Mouse (Mus musculus) MEL (cell line): ENCODE data around the gene Ttc39d. TPM values are rescaled to one million over a fixed set of nuclear protein-coding genes. Genes with fewer than 3 reads are reported as not detected.

Experiments
- DNase-seq: peaks from one replicate; pipeline ENCODE4 v3.0.0; 2011; ENCODE audit warnings: low read depth, low spot score
- H3K27ac ChIP-seq: 2 replicates; pipeline ENCODE4 v1.5.1; 2012; ENCODE audit warnings: low read depth, mild to moderate bottlenecking, control low read depth, low read length, moderate library complexity; ENCODE audit not compliant: control insufficient read depth
- H3K27me3 ChIP-seq, 2 experiments: fragments of 150-350 bp in 1 of 2; sonication (generic) in 1 of 2; 2 replicates each; pipeline ENCODE4 v1.6.1; 2012; ENCODE audit warnings: low read length in 2 of 2, mild to moderate bottlenecking in 2 of 2, improper control_type of control experiment in 1 of 2, moderate library complexity in 1 of 2; ENCODE audit not compliant: insufficient read depth in 2 of 2, control insufficient read depth in 1 of 2
- H3K36me3 ChIP-seq, 2 experiments: 2 replicates each; pipeline ENCODE4 v1.6.1; 2012 to 2014; ENCODE audit warnings: low read length in 2 of 2, improper control_type of control experiment in 1 of 2, inconsistent platforms in 1 of 2, mild to moderate bottlenecking in 1 of 2; ENCODE audit not compliant: insufficient read depth in 2 of 2, control insufficient read depth in 1 of 2
- H3K4me1 ChIP-seq, 2 experiments: fragments of 150-350 bp in 1 of 2; sonication (generic) in 1 of 2; 2 replicates each; pipeline ENCODE4 v1.6.1; 2012; ENCODE audit warnings: low read length in 2 of 2, improper control_type of control experiment in 1 of 2, mild to moderate bottlenecking in 1 of 2; ENCODE audit not compliant: insufficient read depth in 2 of 2, control insufficient read depth in 1 of 2
- H3K4me3 ChIP-seq, 2 experiments: fragments of 150-350 bp in 1 of 2; sonication (generic) in 1 of 2; 2 replicates each; pipeline ENCODE4 v1.5.1; 2012; ENCODE audit warnings: low read depth in 2 of 2, low read length in 2 of 2, mild to moderate bottlenecking in 2 of 2, moderate library complexity in 2 of 2, control low read depth in 1 of 2, improper control_type of control experiment in 1 of 2; ENCODE audit not compliant: control insufficient read depth in 1 of 2, insufficient read depth in 1 of 2
- H3K79me2 ChIP-seq: 2 replicates; pipeline ENCODE4 v1.6.1; 2012; ENCODE audit warnings: mild to moderate bottlenecking, low read length, moderate library complexity; ENCODE audit not compliant: control insufficient read depth, poor library complexity, insufficient read depth
- H3K9ac ChIP-seq: 2 replicates; pipeline ENCODE4 v1.6.1; 2012; ENCODE audit warnings: low read depth, mild to moderate bottlenecking, control low read depth, low read length, moderate library complexity; ENCODE audit not compliant: control insufficient read depth, poor library complexity, severe bottlenecking
- H3K9me3 ChIP-seq: fragments of 150-350 bp; sonication (generic); replicated peaks from 2 replicates; pipeline ENCODE4 v1.6.1; 2012; ENCODE audit warnings: mild to moderate bottlenecking, low read length, improper control_type of control experiment, moderate library complexity; ENCODE audit not compliant: insufficient read depth
- BHLHE40 ChIP-seq: IDR thresholded peaks from 2 replicates; pipeline ENCODE4 v1.6.1; 2012; ENCODE audit warnings: low read depth, mild to moderate bottlenecking, inconsistent platforms, low read length, improper control_type of control experiment, borderline replicate concordance
- CHD1 ChIP-seq: IDR thresholded peaks from 2 replicates; pipeline ENCODE4 v1.6.1; 2012; ENCODE audit warnings: low read depth, mild to moderate bottlenecking, inconsistent platforms, low read length, improper control_type of control experiment
- CHD2 ChIP-seq: IDR thresholded peaks from 2 replicates; pipeline ENCODE4 v1.6.1; 2011; ENCODE audit warnings: low read length, improper control_type of control experiment
- CTCF ChIP-seq, 3 experiments: IDR thresholded peaks in 2 of 3; conservative IDR thresholded peaks in 1 of 3; 2 replicates each; pipeline ENCODE4 v1.5.1; 2011 to 2012; ENCODE audit warnings: low read length in 3 of 3, low read depth in 2 of 3, mild to moderate bottlenecking in 2 of 3, improper control_type of control experiment in 1 of 3, inconsistent platforms in 1 of 3, mixed read lengths in 1 of 3, moderate library complexity in 1 of 3; ENCODE audit not compliant: control insufficient read depth in 1 of 3, insufficient read depth in 1 of 3, poor library complexity in 1 of 3, severe bottlenecking in 1 of 3
- E2F4 ChIP-seq: IDR thresholded peaks from 2 replicates; pipeline ENCODE4 v1.6.1; 2011; ENCODE audit warnings: low read depth, low read length, improper control_type of control experiment, borderline replicate concordance
- ELF1 ChIP-seq: IDR thresholded peaks from 2 replicates; pipeline ENCODE4 v1.6.1; 2014; ENCODE audit warnings: low read depth, mild to moderate bottlenecking, inconsistent platforms, low read length, improper control_type of control experiment, moderate library complexity
- EP300 ChIP-seq, 2 experiments: IDR thresholded peaks; 2 replicates each; pipeline ENCODE4 v1.6.1; 2011; ENCODE audit warnings: improper control_type of control experiment in 2 of 2, low read length in 2 of 2, low read depth in 1 of 2, mild to moderate bottlenecking in 1 of 2
- ETS1 ChIP-seq: IDR thresholded peaks from 2 replicates; pipeline ENCODE4 v1.6.1; 2012; ENCODE audit warnings: low read depth, mild to moderate bottlenecking, inconsistent platforms, low read length, improper control_type of control experiment, moderate library complexity
- GABPA ChIP-seq: IDR thresholded peaks from 2 replicates; pipeline ENCODE4 v1.6.1; 2012; ENCODE audit warnings: low read depth, mild to moderate bottlenecking, inconsistent platforms, low read length, improper control_type of control experiment, moderate library complexity
- GATA1 ChIP-seq: IDR thresholded peaks from 2 replicates; pipeline ENCODE4 v1.6.1; 2011; ENCODE audit warnings: low read depth, low read length, improper control_type of control experiment
- HCFC1 ChIP-seq: IDR thresholded peaks from 2 replicates; pipeline ENCODE4 v1.6.1; 2012; ENCODE audit warnings: low read depth, mild to moderate bottlenecking, inconsistent platforms, low read length, improper control_type of control experiment, moderate library complexity
- KAT2A ChIP-seq: conservative IDR thresholded peaks from 2 replicates; pipeline ENCODE4 v1.6.1; 2012; ENCODE audit warnings: low read depth, low read length, improper control_type of control experiment, inconsistent platforms
- MAFK ChIP-seq: IDR thresholded peaks from 2 replicates; pipeline ENCODE4 v1.6.1; 2011; ENCODE audit warnings: low read depth, mild to moderate bottlenecking, low read length, improper control_type of control experiment, borderline replicate concordance
- MAX ChIP-seq: IDR thresholded peaks from 2 replicates; pipeline ENCODE4 v1.6.1; 2011; ENCODE audit warnings: low read length, improper control_type of control experiment
- MEF2A ChIP-seq: IDR thresholded peaks from 2 replicates; pipeline ENCODE4 v1.6.1; 2014; ENCODE audit warnings: low read depth, mild to moderate bottlenecking, inconsistent platforms, low read length, improper control_type of control experiment; ENCODE audit not compliant: poor library complexity, insufficient replicate concordance, severe bottlenecking; ENCODE audit errors: extremely low read depth
- MXI1 ChIP-seq: IDR thresholded peaks from 2 replicates; pipeline ENCODE4 v1.6.1; 2011; ENCODE audit warnings: mild to moderate bottlenecking, low read depth, low read length, improper control_type of control experiment
- MYB ChIP-seq: IDR thresholded peaks from 2 replicates; pipeline ENCODE4 v1.6.1; 2011; ENCODE audit warnings: mild to moderate bottlenecking, low read depth, low read length, improper control_type of control experiment
- MYC ChIP-seq: IDR thresholded peaks from 2 replicates; pipeline ENCODE4 v1.6.1; 2011; ENCODE audit warnings: low read depth, mild to moderate bottlenecking, low read length, improper control_type of control experiment, moderate library complexity
- NELFE ChIP-seq: IDR thresholded peaks from 2 replicates; pipeline ENCODE4 v1.6.1; 2011; ENCODE audit warnings: low read depth, low read length, improper control_type of control experiment
- NRF1 ChIP-seq: IDR thresholded peaks from 2 replicates; pipeline ENCODE4 v1.6.1; 2014; ENCODE audit warnings: low read depth, mild to moderate bottlenecking, inconsistent platforms, low read length, improper control_type of control experiment, moderate library complexity; ENCODE audit not compliant: poor library complexity, insufficient read depth, severe bottlenecking
- POLR2A ChIP-seq, 2 experiments: IDR thresholded peaks; 2 replicates each; pipeline ENCODE4 v1.6.1; 2011 to 2012; ENCODE audit warnings: low read length in 2 of 2, mild to moderate bottlenecking in 2 of 2, control low read depth in 1 of 2, improper control_type of control experiment in 1 of 2, low read depth in 1 of 2, moderate library complexity in 1 of 2; ENCODE audit not compliant: control insufficient read depth in 1 of 2, insufficient read depth in 1 of 2, poor library complexity in 1 of 2
- POLR2AphosphoS2 ChIP-seq: IDR thresholded peaks from 2 replicates; pipeline ENCODE4 v1.6.1; 2011; ENCODE audit warnings: low read length, improper control_type of control experiment
- RAD21 ChIP-seq: IDR thresholded peaks from 2 replicates; pipeline ENCODE4 v1.6.1; 2011; ENCODE audit warnings: mild to moderate bottlenecking, low read depth, low read length, improper control_type of control experiment
- RCOR1 ChIP-seq: IDR thresholded peaks from 2 replicates; pipeline ENCODE4 v1.6.1; 2012; ENCODE audit warnings: low read depth, mild to moderate bottlenecking, inconsistent platforms, low read length, improper control_type of control experiment
- SMC3 ChIP-seq: IDR thresholded peaks from 2 replicates; pipeline ENCODE4 v1.6.1; 2011; ENCODE audit warnings: low read depth, low read length, improper control_type of control experiment
- TAL1 ChIP-seq: IDR thresholded peaks from 2 replicates; pipeline ENCODE4 v1.6.1; 2012; ENCODE audit warnings: mild to moderate bottlenecking, inconsistent platforms, low read length, moderate library complexity, mixed read lengths
- TBP ChIP-seq: IDR thresholded peaks from 2 replicates; pipeline ENCODE4 v1.8.0; 2011; ENCODE audit warnings: low read depth, low read length, improper control_type of control experiment
- UBTF ChIP-seq: IDR thresholded peaks from 2 replicates; pipeline ENCODE4 v1.6.1; 2012; ENCODE audit warnings: low read depth, mild to moderate bottlenecking, inconsistent platforms, low read length, improper control_type of control experiment, moderate library complexity, borderline replicate concordance; ENCODE audit not compliant: insufficient read depth
- USF1 ChIP-seq: IDR thresholded peaks from 2 replicates; pipeline ENCODE4 v1.6.1; 2014; ENCODE audit warnings: low read depth, mild to moderate bottlenecking, inconsistent platforms, low read length, improper control_type of control experiment, moderate library complexity
- USF2 ChIP-seq, 2 experiments: IDR thresholded peaks; 2 replicates each; pipeline ENCODE4 v1.6.1; 2011 to 2012; ENCODE audit warnings: improper control_type of control experiment in 2 of 2, low read length in 2 of 2, borderline replicate concordance in 1 of 2, inconsistent platforms in 1 of 2, low read depth in 1 of 2, mild to moderate bottlenecking in 1 of 2; ENCODE audit not compliant: insufficient read depth in 1 of 2
- ZC3H11A ChIP-seq: IDR thresholded peaks from 2 replicates; pipeline ENCODE4 v1.6.1; 2012; ENCODE audit warnings: low read depth, mild to moderate bottlenecking, inconsistent platforms, low read length, improper control_type of control experiment
- ZKSCAN1 ChIP-seq: IDR thresholded peaks from 2 replicates; pipeline ENCODE4 v1.6.1; 2012; ENCODE audit warnings: low read depth, mild to moderate bottlenecking, inconsistent platforms, low read length, improper control_type of control experiment, moderate library complexity
- ZMIZ1 ChIP-seq: IDR thresholded peaks from 2 replicates; pipeline ENCODE4 v1.6.1; 2012; ENCODE audit warnings: low read depth, mild to moderate bottlenecking, inconsistent platforms, low read length, improper control_type of control experiment, moderate library complexity
- ZNF384 ChIP-seq: IDR thresholded peaks from 2 replicates; pipeline ENCODE4 v1.6.1; 2012; ENCODE audit warnings: low read depth, mild to moderate bottlenecking, inconsistent platforms, low read length, improper control_type of control experiment
- polyA plus RNA-seq, 2 experiments: library from polyadenylated mRNA; stranded (reverse) in 1 of 2; unstranded in 1 of 2; fragments of >175 nt in 1 of 2; fragments of >200 nt in 1 of 2; gene quantifications; 2 replicates each; pipeline versions ENCODE4 v1.2.1 to v1.2.4; 2012; ENCODE audit warnings: low replicate concordance in 2 of 2, low read depth in 1 of 2; ENCODE audit not compliant: insufficient read length in 2 of 2, insufficient read depth in 1 of 2, missing spikeins in 1 of 2
- total RNA-seq: library from RNA; depleted of rRNA; stranded (reverse); fragments of 300-350 nt; gene quantifications from 2 replicates; pipeline ENCODE4 v1.2.3, GENCODE M21; 2012; rRNA removed

Ttc39d gene
- total RNA-seq (not detected in 2 replicates), polyA plus RNA-seq (not detected)

DNA sequence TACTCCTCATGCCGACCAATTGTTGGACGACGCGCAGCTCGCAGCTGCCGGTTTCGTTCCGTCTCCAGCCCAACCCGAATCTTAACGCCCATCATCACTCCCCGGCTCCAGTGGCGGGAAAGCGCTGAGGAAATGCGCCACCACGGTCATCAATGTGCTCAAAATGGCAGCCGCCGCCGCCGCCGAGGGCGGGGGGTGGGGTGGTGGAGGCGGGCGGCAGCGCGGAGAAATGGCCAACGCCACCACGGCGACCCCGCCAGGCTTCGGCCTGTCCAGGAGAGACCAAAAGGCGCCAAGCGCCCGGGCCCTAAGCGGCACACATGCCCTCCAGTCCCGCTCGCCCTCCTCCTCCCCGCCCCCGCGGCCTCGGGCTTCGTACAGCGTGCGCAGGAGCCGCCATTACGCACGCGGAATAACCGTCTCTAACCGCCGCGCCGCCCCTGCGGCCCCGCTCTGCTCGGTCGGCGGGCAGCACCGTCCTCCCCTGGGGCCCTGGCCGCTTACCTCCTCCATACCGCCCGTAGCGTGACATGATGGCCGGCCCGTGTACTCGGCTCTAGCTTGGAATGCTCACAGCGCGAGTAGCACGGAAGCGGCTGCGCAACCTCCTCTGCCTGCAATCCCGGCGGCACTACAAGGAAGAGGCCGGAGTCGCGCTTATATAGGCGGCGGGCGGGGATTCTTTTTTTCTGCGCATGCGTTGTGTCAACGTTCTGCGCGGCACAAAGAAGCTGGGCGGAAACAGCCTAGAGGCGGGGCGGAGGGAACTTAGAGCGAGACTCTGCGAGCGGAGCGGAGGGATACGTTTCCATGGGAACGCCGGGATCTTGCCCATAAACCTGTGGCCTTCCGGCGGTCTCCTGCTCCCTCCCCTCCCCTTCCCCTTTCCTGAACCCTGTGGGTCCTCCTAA is at the start of gene Ttc39d, which contains the start of gene Srsf7:
Gene Ttc39d, plus strand, starts transcription at position 790 of the 911 bp plus-strand sequence.
Gene Srsf7, minus strand, starts transcription at position 637 of the 911 bp plus-strand sequence.
- Histone ChIP-seq H3K4me1 (peaks cover 0 to 10% of the 10 kb centered on the region in 2 experiments; a peak in 3 of 4 replicates), H3K27me3 (no peaks in the 10 kb centered on the region), H3K79me2 (peaks cover 30% of the 10 kb centered on the region), H3K36me3 (peaks cover 36 to 37% of the 10 kb centered on the region in 2 experiments), H3K27ac (peak within 1 kb of the TSS; percentile 96), H3K4me3 (peak within 1 kb of the TSS; percentile 79 to 98), H3K9me3 (no peaks in the 10 kb centered on the region), H3K9ac (peak within 1 kb of the TSS; percentile 100)
- DNase-seq, result peak; percentile 99
- TF ChIP-seq ELF1, result peak; percentile 93
- no peak; a peak in 1 of 6 replicates for TF ChIP-seq CTCF (IDR thresholded peaks at IDR 0.05 in 2 of 3, conservative IDR thresholded peaks at IDR 0.05 in 1 of 3; ENCODE audit: control insufficient read depth in 1 of 3, insufficient read depth in 1 of 3, low read depth in 2 of 3, low read length in 3 of 3, poor library complexity in 1 of 3, severe bottlenecking in 1 of 3)
- TF ChIP-seq UBTF, result no peak
- no peak for TF ChIP-seq RAD21
- peak; percentile 98 for TF ChIP-seq MYB
- TF ChIP-seq EP300 (IDR thresholded peaks at IDR 0.05; ENCODE audit: low read depth in 1 of 2, low read length in 2 of 2), result peak in 1 of 2 experiments; percentile 8; a peak in 1 of 4 replicates
- peak; percentile 100 for TF ChIP-seq ZMIZ1
- no peak for TF ChIP-seq RCOR1
- peak; percentile 92 for TF ChIP-seq MYC
- no peak for TF ChIP-seq SMC3
- TF ChIP-seq KAT2A, result peak; percentile 85
- no peak for TF ChIP-seq USF1
- TF ChIP-seq ZC3H11A, result no peak
- TF ChIP-seq BHLHE40, result no peak
- TF ChIP-seq E2F4, result peak; percentile 92
- peak; percentile 98 for TF ChIP-seq TBP
- peak; percentile 100 for TF ChIP-seq POLR2A (IDR thresholded peaks at IDR 0.05; ENCODE audit: control insufficient read depth in 1 of 2, insufficient read depth in 1 of 2, low read depth in 1 of 2, low read length in 2 of 2, poor library complexity in 1 of 2)
- peak; percentile 87 for TF ChIP-seq NRF1
- no peak for TF ChIP-seq USF2 (IDR thresholded peaks at IDR 0.05; ENCODE audit: borderline replicate concordance in 1 of 2, insufficient read depth in 1 of 2, low read depth in 1 of 2, low read length in 2 of 2)
- no peak for TF ChIP-seq CHD2
- no peak for TF ChIP-seq TAL1
- peak; percentile 81 for TF ChIP-seq MXI1
- TF ChIP-seq ZKSCAN1, result no peak
- TF ChIP-seq HCFC1, result peak; percentile 84
- TF ChIP-seq GABPA, result no peak
- TF ChIP-seq ETS1, result peak; percentile 69; the same call in 1 of the 2 replicates
- peak; percentile 100 for TF ChIP-seq POLR2AphosphoS2
- peak; percentile 82 for TF ChIP-seq MAX
- TF ChIP-seq MAFK, result no peak
- peak; percentile 100 for TF ChIP-seq NELFE
- peak; percentile 72; the same call in 1 of the 2 replicates for TF ChIP-seq CHD1
- no peak for TF ChIP-seq ZNF384
- no peak for TF ChIP-seq MEF2A
- no peak for TF ChIP-seq GATA1
